Mouse (Mus musculus) liver, postnatal 0 days (tissue): Measurements from ENCODE around the gene Dgkq. TPM values are rescaled to one million over a fixed set of nuclear protein-coding genes. Genes with fewer than 3 reads are reported as not detected.

Experiments used
- ATAC-seq: fragments of 200-750 bp; cut with Nextera tagmentation; 2 replicates; pipeline ENCODE4 v1.8.0; 2017; ENCODE audit warnings: mild to moderate bottlenecking, moderate library complexity
- DNase-seq: peaks from one replicate; pipeline ENCODE4 v3.0.0-alpha.2; 2016
- H3K27ac ChIP-seq: fragments of 300-500 bp; sonication (generic); 2 replicates; pipeline ENCODE4 v1.5.1; 2014; ENCODE audit warnings: antibody characterized with exemption, moderate library complexity, mild to moderate bottlenecking, low read depth
- H3K27me3 ChIP-seq: fragments of 300-500 bp; sonication (generic); 2 replicates; pipeline ENCODE4 v1.6.1; 2014; ENCODE audit warnings: low read length, control low read depth, mixed read lengths; ENCODE audit not compliant: insufficient read depth
- H3K36me3 ChIP-seq: fragments of 300-500 bp; sonication (generic); replicated peaks from 2 replicates; pipeline ENCODE4 v1.6.1; 2014; ENCODE audit warnings: mild to moderate bottlenecking, control low read depth, low read length, moderate library complexity, mixed read lengths; ENCODE audit not compliant: insufficient read depth
- H3K4me1 ChIP-seq: fragments of 300-500 bp; sonication (generic); 2 replicates; pipeline ENCODE4 v1.6.1; 2014; ENCODE audit warnings: antibody characterized with exemption, mild to moderate bottlenecking, control low read depth; ENCODE audit not compliant: insufficient read depth
- H3K4me2 ChIP-seq: fragments of 300-500 bp; sonication (generic); 2 replicates; pipeline ENCODE4 v1.6.1; 2014; ENCODE audit warnings: low read depth, mild to moderate bottlenecking, low read length, moderate library complexity, mixed read lengths
- H3K4me3 ChIP-seq: fragments of 300-500 bp; sonication (generic); 2 replicates; pipeline ENCODE4 v1.5.1; 2014; ENCODE audit warnings: low read depth, low read length
- H3K9ac ChIP-seq: fragments of 300-500 bp; sonication (generic); replicated peaks from 2 replicates; pipeline ENCODE4 v1.6.1; 2014; ENCODE audit warnings: mild to moderate bottlenecking, moderate library complexity
- H3K9me3 ChIP-seq: fragments of 300-500 bp; sonication (generic); 2 replicates; pipeline ENCODE4 v1.6.1; 2016; ENCODE audit warnings: mild to moderate bottlenecking, control low read depth, low read length, mixed read lengths
- CTCF ChIP-seq: sonication (generic); IDR thresholded peaks from 2 replicates; pipeline ENCODE4 v1.5.1; 2016; ENCODE audit warnings: antibody characterized with exemption, low read depth
- EP300 ChIP-seq: IDR thresholded peaks from 2 replicates; pipeline ENCODE4 v1.6.1; 2016; ENCODE audit warnings: antibody characterized with exemption, low read depth, mild to moderate bottlenecking
- WGBS: fragments of 180-500 bp; shearing (Covaris S2); extraction: QIAGEN DNeasy Blood & Tissue Kit; methylation state at CpG from one replicate; pipeline ENCODE4 v1.1.7; 2014; ENCODE audit not compliant: insufficient replicate concordance; 5-methylcytosine and 5-hydroxymethylcytosine counted together
- polyA plus RNA-seq: library from polyadenylated mRNA; unstranded; fragments of >200 nt; fragmentation: Nextera tagmentation; extraction: Ambion mirVana; gene quantifications from 2 replicates; pipeline ENCODE4 v1.2.1, GENCODE M21; 2015

Gene Dgkq
- polyA plus RNA-seq, 1 experiment from 2014 or later = 2.5 TPM

DNA sequence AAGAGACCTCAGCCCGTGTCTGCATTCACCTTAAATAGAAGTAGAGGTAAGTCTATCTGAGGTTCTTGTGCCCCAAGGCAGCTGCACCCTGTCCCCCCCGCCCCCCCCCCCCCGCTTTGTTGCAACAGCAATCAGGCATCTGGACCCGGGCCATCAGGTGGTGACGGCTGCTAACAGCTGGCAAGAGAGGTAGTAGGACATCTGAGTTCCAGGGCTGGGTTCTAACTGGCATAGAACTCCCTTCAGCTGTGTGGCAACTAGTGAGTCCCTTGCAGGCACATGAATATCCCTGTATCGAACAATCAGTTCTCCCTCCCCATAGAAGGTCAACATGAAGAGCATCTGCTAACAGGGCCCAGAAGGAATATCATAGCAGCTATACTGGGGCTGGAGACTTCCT is 42.5 kb upstream of the Dgkq start:
- Histone ChIP-seq H3K9ac (no peak overlapping the region), H3K4me3 (no peak overlapping the region), H3K36me3 (no peaks in the 10 kb centered on the region), H3K27me3 (no peaks in the 10 kb centered on the region), H3K27ac (no peak overlapping the region), H3K4me2 (no peak overlapping the region), H3K9me3 (no peaks in the 10 kb centered on the region), H3K4me1 (peaks cover 19% of the 10 kb centered on the region)
- TF ChIP-seq EP300 (no peak), CTCF (no peak)
- ATAC-seq (no peak), DNase-seq (no peak)
- WGBS = 72% methylated on average over 6 of the region's 6 CpGs

DNA sequence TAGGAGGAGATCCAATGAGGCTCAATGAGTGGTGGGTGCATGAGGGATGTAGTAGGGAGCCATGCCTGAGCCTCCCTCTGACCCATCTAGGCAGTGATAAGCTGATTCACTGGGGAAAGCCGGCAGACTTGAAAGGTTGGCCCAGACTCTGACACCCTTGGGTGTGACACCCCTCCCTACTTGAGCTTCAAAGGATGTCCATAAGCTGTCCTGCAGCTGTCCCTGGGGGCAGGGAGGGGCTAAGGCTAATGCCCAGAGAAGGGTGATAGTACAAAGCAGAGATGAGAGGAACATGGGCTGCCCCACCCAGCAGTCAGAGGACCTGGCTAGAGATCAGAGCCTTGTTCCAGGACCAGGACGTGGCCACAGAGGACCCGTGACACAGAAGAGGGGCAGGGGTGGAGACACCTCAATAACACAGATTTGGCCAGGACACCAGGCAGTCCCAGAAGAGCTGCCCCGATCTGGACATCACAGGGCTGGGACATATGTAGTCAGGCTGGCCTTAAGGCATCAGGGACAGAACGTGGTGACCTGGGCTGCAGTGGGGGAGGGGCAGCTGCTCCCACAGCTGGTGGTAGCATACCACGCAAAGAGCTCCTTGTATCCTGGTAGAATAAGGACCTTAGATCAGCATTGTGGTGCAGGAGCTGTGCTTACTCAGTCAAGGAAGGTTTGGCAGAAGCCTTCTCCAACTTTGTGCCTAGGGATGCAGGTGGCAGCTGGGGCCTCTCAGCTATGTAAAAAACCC is 39.7 kb upstream of the Dgkq start:
- Histone ChIP-seq H3K9ac (no peak overlapping the region), H3K4me2 (no peak overlapping the region), H3K4me1 (peaks cover 19% of the 10 kb centered on the region), H3K27me3 (no peaks in the 10 kb centered on the region), H3K9me3 (no peaks in the 10 kb centered on the region), H3K27ac (no peak overlapping the region), H3K36me3 (no peaks in the 10 kb centered on the region; the same call in 1 of the 2 replicates), H3K4me3 (no peak overlapping the region)
- TF ChIP-seq CTCF (no peak), EP300 (no peak)
- WGBS = 58% methylated on average over 6 of the region's 6 CpGs
- ATAC-seq (peak; percentile 11; the same call in 1 of the 2 replicates), DNase-seq (no peak)

DNA sequence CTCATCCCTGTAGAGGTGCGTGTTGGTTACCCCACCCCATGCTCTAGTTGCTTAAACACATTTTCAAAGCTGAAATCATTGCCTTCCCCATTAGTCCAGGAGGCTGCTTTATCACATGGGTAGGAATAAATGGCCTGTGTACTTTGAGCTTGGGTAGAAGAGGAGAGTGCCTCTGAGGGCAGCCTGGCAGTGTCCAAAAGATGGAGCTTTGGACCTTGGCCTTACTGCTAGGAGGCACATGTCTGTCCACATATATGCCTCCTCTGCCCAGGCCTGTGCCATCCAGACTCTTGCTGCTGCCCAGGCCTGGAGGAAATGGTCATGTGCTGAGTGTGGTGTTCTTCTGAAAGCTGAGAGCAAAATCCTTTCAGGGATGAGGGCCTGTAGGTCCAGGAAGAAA is 38.9 kb upstream of the Dgkq start:
- no peak for DNase-seq
- H3K36me3 ChIP-seq = no peaks in the 10 kb centered on the region; the same call in 1 of the 2 replicates
- H3K4me2 ChIP-seq = no peak overlapping the region
- 0 out of 2 replicates have a peak overlapping the region, but pooled peaks have one; percentile 2 for H3K27ac ChIP-seq
- H3K4me3 ChIP-seq = no peak overlapping the region
- H3K4me1 ChIP-seq = peaks cover 19% of the 10 kb centered on the region
- no peak overlapping the region for H3K9ac ChIP-seq
- no peaks in the 10 kb centered on the region for H3K27me3 ChIP-seq
- TF ChIP-seq EP300 = no peak
- TF ChIP-seq CTCF = no peak
- H3K9me3 ChIP-seq = no peaks in the 10 kb centered on the region
- WGBS = 77% methylated on average over 1 of the region's 1 CpGs
- peak; percentile 58 for ATAC-seq

DNA sequence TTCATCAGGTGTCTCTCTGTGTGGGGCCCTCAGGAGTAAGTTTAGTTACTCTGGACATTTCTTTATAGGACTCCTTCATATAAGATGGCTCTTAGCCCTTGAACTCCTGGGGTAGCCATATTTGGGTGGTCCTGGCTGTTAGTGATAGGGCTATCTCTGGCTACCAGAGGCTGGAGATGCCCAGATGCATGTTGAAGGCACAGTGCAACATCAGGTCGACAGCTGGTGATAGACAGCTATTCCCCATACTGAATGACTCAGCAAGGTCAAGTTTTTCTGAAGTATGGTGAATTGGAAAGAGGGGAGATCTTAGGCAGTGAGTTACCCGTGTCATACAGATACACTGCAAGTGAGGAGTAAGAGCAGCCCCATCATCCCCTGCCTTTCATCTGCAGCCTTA is 38.3 kb upstream of the Dgkq start:
- 44% methylated on average over 2 of the region's 2 CpGs for WGBS
- H3K4me2 ChIP-seq = no peak overlapping the region
- H3K36me3 ChIP-seq = no peaks in the 10 kb centered on the region; the same call in 1 of the 2 replicates
- H3K27me3 ChIP-seq = no peaks in the 10 kb centered on the region
- H3K27ac ChIP-seq = 0 out of 2 replicates have a peak overlapping the region, but pooled peaks have one; percentile 2
- no peaks in the 10 kb centered on the region for H3K9me3 ChIP-seq
- H3K4me3 ChIP-seq = no peak overlapping the region
- no peak for DNase-seq
- H3K9ac ChIP-seq = no peak overlapping the region
- H3K4me1 ChIP-seq = peaks cover 19% of the 10 kb centered on the region
- ATAC-seq = peak; percentile 82
- TF ChIP-seq EP300 (peak; percentile 89), CTCF (no peak)

DNA sequence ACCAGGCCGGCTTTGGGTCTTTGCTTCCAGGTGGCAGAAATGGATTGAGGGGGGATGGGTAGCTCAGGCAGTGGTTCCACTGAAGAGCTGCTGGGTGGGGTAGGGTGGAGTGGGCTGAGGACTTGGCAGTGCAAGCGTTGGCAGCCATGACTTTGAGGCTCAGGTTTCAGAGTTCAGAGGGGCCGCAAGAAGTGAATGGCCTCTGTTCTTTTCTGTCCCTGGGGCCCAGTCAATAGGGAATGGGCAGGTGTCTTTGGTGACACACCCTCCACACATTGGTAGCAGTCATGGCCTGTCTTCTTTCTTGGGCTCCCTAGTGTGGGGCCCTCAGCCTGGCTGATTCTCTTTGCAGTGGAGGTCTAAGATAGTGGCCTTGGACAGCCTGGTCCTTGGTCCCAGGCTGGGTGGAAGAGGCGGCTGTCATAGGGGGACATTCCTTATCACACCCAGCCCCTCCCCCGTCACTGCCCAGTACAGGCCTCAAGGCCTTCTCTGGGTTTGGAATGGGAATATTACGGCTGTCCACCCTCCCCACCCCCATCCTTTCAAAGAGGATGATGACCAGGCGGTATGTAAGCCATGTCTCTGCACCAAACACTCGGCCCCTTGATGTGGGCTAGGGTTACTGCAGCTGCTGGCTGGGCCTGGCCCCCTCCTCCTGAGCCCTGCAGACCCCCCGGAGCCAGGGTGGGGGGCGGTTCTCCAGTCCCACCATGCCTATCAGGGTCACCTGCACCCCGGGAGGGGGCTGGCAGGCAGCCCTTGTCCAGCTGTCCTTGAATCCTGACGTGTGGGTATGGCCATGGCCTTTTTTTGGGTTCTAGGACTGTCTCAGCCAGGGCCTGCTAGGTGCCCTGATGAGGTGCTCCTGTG is 34.5 kb upstream of the Dgkq start:
- Histone ChIP-seq H3K27ac (no peak overlapping the region), H3K4me2 (no peak overlapping the region), H3K9me3 (no peaks in the 10 kb centered on the region), H3K9ac (no peak overlapping the region), H3K4me3 (no peak overlapping the region), H3K36me3 (no peaks in the 10 kb centered on the region; the same call in 1 of the 2 replicates), H3K27me3 (no peaks in the 10 kb centered on the region), H3K4me1 (peaks cover 18% of the 10 kb centered on the region)
- DNase-seq (no peak), ATAC-seq (no peak)
- WGBS = 74% methylated on average over 12 of the region's 12 CpGs
- TF ChIP-seq EP300 = no peak
- TF ChIP-seq CTCF = no peak

DNA sequence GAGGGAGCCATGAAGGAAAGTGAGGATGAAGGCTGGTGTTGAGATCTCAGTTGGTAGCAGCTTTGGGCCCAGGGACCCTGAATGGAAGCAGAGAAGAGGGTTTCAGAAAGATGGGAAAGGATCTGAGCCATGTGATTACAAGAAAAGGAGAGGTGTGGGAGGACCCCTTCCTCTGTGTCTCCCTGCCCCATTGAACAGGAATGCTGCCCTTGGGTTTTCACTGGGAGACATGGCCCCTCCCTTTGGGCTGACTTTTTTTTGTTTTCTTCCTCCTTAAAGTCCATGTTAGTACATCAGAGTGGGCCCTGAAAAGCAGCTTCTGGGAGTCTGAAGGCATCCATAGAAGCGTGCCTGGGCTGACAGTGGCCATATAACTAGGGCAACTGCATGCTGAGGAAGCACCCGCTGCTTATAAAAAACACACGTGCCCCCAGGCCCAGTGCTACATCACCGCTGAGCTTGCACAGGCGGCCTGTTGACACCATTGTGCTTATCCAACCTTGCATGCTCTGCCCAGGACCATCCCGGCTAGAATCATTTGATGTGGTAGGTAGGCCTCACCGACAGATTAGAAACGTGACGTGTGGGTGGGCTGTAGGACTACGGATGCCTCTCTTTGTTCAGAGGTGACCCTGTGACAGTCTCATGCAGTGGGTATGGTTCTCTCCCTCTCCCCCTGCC is 32.0 kb upstream of the Dgkq start:
- Histone ChIP-seq H3K27me3 (no peaks in the 10 kb centered on the region), H3K9me3 (no peaks in the 10 kb centered on the region), H3K9ac (no peak overlapping the region), H3K4me3 (no peak overlapping the region), H3K4me1 (peaks cover 2% of the 10 kb centered on the region; the same call in 1 of the 2 replicates), H3K27ac (no peak overlapping the region), H3K4me2 (no peak overlapping the region), H3K36me3 (no peaks in the 10 kb centered on the region; the same call in 1 of the 2 replicates)
- 80% methylated on average over 10 of the region's 10 CpGs for WGBS
- ATAC-seq (no peak), DNase-seq (no peak)
- TF ChIP-seq EP300 = no peak
- TF ChIP-seq CTCF = no peak
